Mouse (Mus musculus): ENCODE measurements around the gene Grip2. TPM values are rescaled to one million over a fixed set of nuclear protein-coding genes. Genes with fewer than 3 reads are reported as not detected.

Gene Grip2
- polyA plus RNA-seq, 1 experiment from 2014 or later, result 0.06 TPM

Other genes starting within 250 kb of the Grip2 start
- 35.3 and 40.6 TPM in 2 replicates for gene Slc6a6, start 143.2 kb downstream of the Grip2 start, polyA plus RNA-seq (2014; fragmentation: Nextera tagmentation; extraction: Ambion mirVana)
- gene Ccdc174, start 50.8 kb upstream of the Grip2 start, polyA plus RNA-seq (2014; fragmentation: Nextera tagmentation; extraction: Ambion mirVana), result 49.0 and 52.1 TPM in 2 replicates
- 0.13 and 0.35 TPM in 2 replicates for gene 4930590J08Rik, start 75.6 kb upstream of the Grip2 start, polyA plus RNA-seq (2014; fragmentation: Nextera tagmentation; extraction: Ambion mirVana)
- gene Fgd5, start 151.6 kb upstream of the Grip2 start, polyA plus RNA-seq (2014; fragmentation: Nextera tagmentation; extraction: Ambion mirVana), result 3.8 and 4.8 TPM in 2 replicates

All from embryonic facial prominence, embryonic 11.5 days (tissue).